In genomic region chr1:121527600-121528398, GRCm38 (mm10) we compare ENCODE assay signal across 8 mouse cellular contexts. TPM values are rescaled to one million over a fixed set of nuclear protein-coding genes. Genes with fewer than 3 reads are reported as not detected.
DNase-seq lines count a peak whose midpoint lies in the region; ATAC-seq and TF ChIP-seq lines count a peak whose summit lies in the region.

No protein-coding gene starts in this region.

- peak overlapping the region; percentile 64 for H3K4me2 ChIP-seq in embryonic facial prominence, embryonic 12.5 days (replicated peaks)
- H3K4me2 ChIP-seq in intestine, embryonic 14.5 days (ENCODE audit: low read length), result peak overlapping the region; percentile 58
- H3K4me2 ChIP-seq in midbrain, postnatal 0 days (ENCODE audit: low read depth, low read length, poor library complexity, severe bottlenecking), result peak overlapping the region; percentile 64

- DNase-seq in left cerebral cortex, postnatal 25 days (ENCODE audit: low spot score in 2 of 2), result peak; percentile 12 to 16
- DNase-seq in left cerebral cortex, adult 8-10 months (ENCODE audit: low spot score in 2 of 2), result no peak
- peak; percentile 57 for DNase-seq in intestine, embryonic 14.5 days (ENCODE audit: low spot score)
- DNase-seq in midbrain, postnatal 0 days (ENCODE audit: low spot score), result peak; percentile 36
- DNase-seq in adrenal gland, adult 2 months, result no peak
- DNase-seq in ovary, postnatal 14 days (ENCODE audit: low spot score), result no peak
- no peak for DNase-seq in layer of hippocampus, adult 11-12 months (ENCODE audit: low spot score)

- peaks cover 7% of the 10 kb centered on the region; the same call in 1 of the 2 replicates for H3K4me1 ChIP-seq in embryonic facial prominence, embryonic 12.5 days
- peaks cover 7% of the 10 kb centered on the region for H3K4me1 ChIP-seq in intestine, embryonic 14.5 days (replicated peaks; ENCODE audit: control insufficient read depth, insufficient read depth, low read length)
- H3K4me1 ChIP-seq in midbrain, postnatal 0 days (ENCODE audit: insufficient read depth, low read length), result 0 out of 2 replicates have a peak, but pooled peaks cover 3% of the 10 kb centered on the region

- ATAC-seq in embryonic facial prominence, embryonic 12.5 days (ENCODE audit: insufficient number of reproducible peaks, insufficient read depth, low FRiP score, low TSS enrichment), result peak; percentile 25; the same call in 1 of the 2 replicates
- ATAC-seq in intestine, embryonic 14.5 days (replicated peaks; ENCODE audit: low FRiP score, low TSS enrichment, low read depth), result peak; percentile 51; the same call in 1 of the 2 replicates
- peak; percentile 62 for ATAC-seq in midbrain, postnatal 0 days (ENCODE audit: low FRiP score)

- H3K4me3 ChIP-seq in embryonic facial prominence, embryonic 12.5 days, result peak overlapping the region; percentile 33
- peak overlapping the region; percentile 21 for H3K4me3 ChIP-seq in intestine, embryonic 14.5 days (ENCODE audit: low read depth, low read length)
- peak overlapping the region; percentile 33 for H3K4me3 ChIP-seq in midbrain, postnatal 0 days (ENCODE audit: low read depth, low read length)

- WGBS in embryonic facial prominence, embryonic 12.5 days, result 15% methylated on average over 55 of the region's 55 CpGs
- WGBS in intestine, embryonic 14.5 days, result 15% methylated on average over 55 of the region's 55 CpGs
- 16% methylated on average over 55 of the region's 55 CpGs for WGBS in midbrain, postnatal 0 days

- no peak overlapping the region for H3K9ac ChIP-seq in embryonic facial prominence, embryonic 12.5 days
- no peak overlapping the region for H3K9ac ChIP-seq in intestine, embryonic 14.5 days (ENCODE audit: low read length)
- H3K9ac ChIP-seq in midbrain, postnatal 0 days (replicated peaks; ENCODE audit: low read length, poor library complexity, severe bottlenecking), result peak overlapping the region; percentile 0; the same call in 1 of the 2 replicates

- H3K9me3 ChIP-seq in embryonic facial prominence, embryonic 12.5 days, result no peaks in the 10 kb centered on the region
- H3K9me3 ChIP-seq in intestine, embryonic 14.5 days (ENCODE audit: control insufficient read depth, low read length), result no peaks in the 10 kb centered on the region
- no peaks in the 10 kb centered on the region for H3K9me3 ChIP-seq in midbrain, postnatal 0 days (ENCODE audit: low read length)

- H3K36me3 ChIP-seq in embryonic facial prominence, embryonic 12.5 days, result no peaks in the 10 kb centered on the region
- H3K36me3 ChIP-seq in intestine, embryonic 14.5 days (ENCODE audit: control insufficient read depth, insufficient read depth, low read length), result no peaks in the 10 kb centered on the region
- H3K36me3 ChIP-seq in midbrain, postnatal 0 days (ENCODE audit: insufficient read depth, low read length), result no peaks in the 10 kb centered on the region

- H3K27ac ChIP-seq in embryonic facial prominence, embryonic 12.5 days, result no peak overlapping the region
- no peak overlapping the region for H3K27ac ChIP-seq in intestine, embryonic 14.5 days (ENCODE audit: low read depth)
- no peak overlapping the region for H3K27ac ChIP-seq in midbrain, postnatal 0 days (ENCODE audit: low read depth, low read length)

- peaks cover 31% of the 10 kb centered on the region for H3K27me3 ChIP-seq in embryonic facial prominence, embryonic 12.5 days
- H3K27me3 ChIP-seq in intestine, embryonic 14.5 days (replicated peaks; ENCODE audit: control insufficient read depth, insufficient read depth, low read length), result peaks cover 27% of the 10 kb centered on the region
- H3K27me3 ChIP-seq in midbrain, postnatal 0 days (ENCODE audit: insufficient read depth, low read length), result peaks cover 4% of the 10 kb centered on the region; the same call in 1 of the 2 replicates

- TF ChIP-seq CTCF in midbrain, postnatal 0 days (IDR thresholded peaks at IDR 0.05), result peak; percentile 35

- intact Hi-C loops in left cerebral cortex, postnatal 25 days (cut with DNase I), result no loop called here

RNA-seq across cellular contexts. Expression of gene Htr5b, which starts 0.5 kb away (rescaled TPM):
- total RNA-seq in left cerebral cortex, postnatal 25 days (2021), result 1 to 10 TPM; 1.5 to 4.3 TPM
- total RNA-seq in left cerebral cortex, adult 8-10 months (2022), result 1 to 10 TPM in 2 of 4 experiments, under 1 TPM in 2; 0.58 to 1.6 (median 1.0) TPM
- 0.27 and 0.35 TPM in 2 replicates for polyA plus RNA-seq in embryonic facial prominence, embryonic 12.5 days (2016; fragmentation: Nextera tagmentation; extraction: Ambion mirVana)
- 0.09 TPM in 1 of 2 replicates, not detected in the other for polyA plus RNA-seq in intestine, embryonic 14.5 days (2014; fragmentation: Nextera tagmentation; extraction: Ambion mirVana)
- total RNA-seq in midbrain, postnatal 0 days (2014; rRNA removed), result 2.7 and 5.9 TPM in 2 replicates
- polyA plus RNA-seq in midbrain, postnatal 0 days (2015; fragmentation: Nextera tagmentation; extraction: Ambion mirVana), result 3.1 and 3.8 TPM in 2 replicates
- not detected for total RNA-seq in adrenal gland, adult 2 months (2021)
- not detected in 2 replicates for polyA plus RNA-seq in adrenal gland, adult 2 months (2012; rRNA removed)

RNA-seq across cellular contexts. Expression of gene Ddx18, which starts 40.0 kb away (rescaled TPM):
- 10 to 100 TPM; 22.9 to 24.5 TPM for total RNA-seq in left cerebral cortex, postnatal 25 days (2021)
- 10 to 100 TPM; 23.6 to 28.9 (median 27.5) TPM for total RNA-seq in left cerebral cortex, adult 8-10 months (2022)
- polyA plus RNA-seq in embryonic facial prominence, embryonic 12.5 days (2016; fragmentation: Nextera tagmentation; extraction: Ambion mirVana), result 81.8 and 83.4 TPM in 2 replicates
- 78.1 and 84.1 TPM in 2 replicates for polyA plus RNA-seq in intestine, embryonic 14.5 days (2014; fragmentation: Nextera tagmentation; extraction: Ambion mirVana)
- 22.0 and 29.0 TPM in 2 replicates for total RNA-seq in midbrain, postnatal 0 days (2014; rRNA removed)
- 30.4 and 31.8 TPM in 2 replicates for polyA plus RNA-seq in midbrain, postnatal 0 days (2015; fragmentation: Nextera tagmentation; extraction: Ambion mirVana)
- 10 to 100 TPM; 44.0 to 45.5 TPM for total RNA-seq in adrenal gland, adult 2 months (2021)
- 12.1 and 21.5 TPM in 2 replicates for polyA plus RNA-seq in adrenal gland, adult 2 months (2012; rRNA removed)

Comparison
In these comparisons a context has a peak if more than half of its experiments do, and no peak if none do; other contexts are left out.
1. DNase-seq: peak in left cerebral cortex, postnatal 25 days (2 of 2), intestine, embryonic 14.5 days (single experiment) and midbrain, postnatal 0 days (single experiment); none in left cerebral cortex, adult 8-10 months (0 of 2), adrenal gland, adult 2 months (single experiment), ovary, postnatal 14 days (single experiment) and layer of hippocampus, adult 11-12 months (single experiment).
2. Peak in every context shown above with its lines, with median percentiles within 50 percentile points of each other: ATAC-seq, H3K4me2 ChIP-seq and H3K4me3 ChIP-seq.